Mouse (Mus musculus) thymus, postnatal 0 days (tissue): ENCODE data around the gene Slc25a33. TPM values are rescaled to one million over a fixed set of nuclear protein-coding genes. Genes with fewer than 3 reads are reported as not detected.
"Not testable (repeated sequence)": the region's sequence is repeated elsewhere in the genome, so short reads cannot be mapped to it uniquely, and the experiment has no call there.

ENCODE experiments used
- DNase-seq: peaks from one replicate; pipeline ENCODE4 v3.0.0-alpha.2; 2015; ENCODE audit warnings: low spot score
- polyA plus RNA-seq: library from polyadenylated mRNA; unstranded; fragments of >200 nt; fragmentation: Nextera tagmentation; extraction: Ambion mirVana; gene quantifications from 2 replicates; pipeline ENCODE4 v1.2.1, GENCODE M21; 2015

The Slc25a33 gene
- 7.4 and 7.8 TPM in 2 replicates for polyA plus RNA-seq

- peak; percentile 87 for DNase-seq
Measured at GRCm38 (mm10) chr4:149774094-149774470, at the start of gene Slc25a33. TSS of gene Slc25a33 (minus strand) at chr4:149774277.

- no peak for DNase-seq
Measured at GRCm38 (mm10) chr4:149822586-149823196, 48.6 kb upstream of the Slc25a33 start.

GRCm38 (mm10) chr4:149822126-149822525, 48.0 kb upstream of the Slc25a33 start:
- no peak for DNase-seq

- no peak for DNase-seq
Measured at GRCm38 (mm10) chr4:149820569-149820968, 46.5 kb upstream of the Slc25a33 start.

GRCm38 (mm10) chr4:149819195-149819594, 45.1 kb upstream of the Slc25a33 start:
- no peak for DNase-seq

- no peak for DNase-seq
Measured at GRCm38 (mm10) chr4:149816598-149816997, 42.5 kb upstream of the Slc25a33 start.

GRCm38 (mm10) chr4:149815586-149815985, 41.5 kb upstream of the Slc25a33 start:
- no peak for DNase-seq

GRCm38 (mm10) chr4:149813409-149814184, 39.5 kb upstream of the Slc25a33 start:
- DNase-seq: no peak

GRCm38 (mm10) chr4:149810372-149810771, 36.3 kb upstream of the Slc25a33 start:
- DNase-seq: not testable (repeated sequence)

- no peak for DNase-seq
Measured at GRCm38 (mm10) chr4:149808584-149809227, 34.6 kb upstream of the Slc25a33 start.

GRCm38 (mm10) chr4:149808060-149808567, 34.0 kb upstream of the Slc25a33 start:
- DNase-seq: no peak

GRCm38 (mm10) chr4:149806699-149807381, 32.8 kb upstream of the Slc25a33 start:
- peak; percentile 93 for DNase-seq

- no peak for DNase-seq
Measured at GRCm38 (mm10) chr4:149802269-149802668, 28.2 kb upstream of the Slc25a33 start.

- DNase-seq: no peak
Measured at GRCm38 (mm10) chr4:149800576-149800975, 26.5 kb upstream of the Slc25a33 start.

- DNase-seq: no peak
Measured at GRCm38 (mm10) chr4:149800172-149800464, 26.0 kb upstream of the Slc25a33 start.

GRCm38 (mm10) chr4:149799346-149800171, 25.5 kb upstream of the Slc25a33 start:
- DNase-seq: no peak

- no peak for DNase-seq
Measured at GRCm38 (mm10) chr4:149798684-149799309, 24.7 kb upstream of the Slc25a33 start.

GRCm38 (mm10) chr4:149798116-149798515, 24.0 kb upstream of the Slc25a33 start:
- no peak for DNase-seq

- DNase-seq: no peak
Measured at GRCm38 (mm10) chr4:149797220-149797610, 23.1 kb upstream of the Slc25a33 start.

GRCm38 (mm10) chr4:149796567-149797219, 22.6 kb upstream of the Slc25a33 start:
- no peak for DNase-seq
